Mouse (Mus musculus) kidney, postnatal 0 days (tissue): ENCODE measurements around the gene Spata9. TPM values are rescaled to one million over a fixed set of nuclear protein-coding genes. Genes with fewer than 3 reads are reported as not detected.

Experiments used
- ATAC-seq: fragments of 200-750 bp; cut with Nextera tagmentation; replicated peaks from 2 replicates; pipeline ENCODE4 v1.8.0; 2017; ENCODE audit warnings: low read depth, moderate number of reproducible peaks, moderate TSS enrichment, moderate library complexity; ENCODE audit not compliant: low FRiP score
- DNase-seq: peaks from one replicate; pipeline ENCODE4 v3.0.0-alpha.2; 2016; ENCODE audit warnings: low spot score
- H3K27ac ChIP-seq: fragments of 300-500 bp; sonication (generic); 2 replicates; pipeline ENCODE4 v1.5.1; 2014; ENCODE audit warnings: mild to moderate bottlenecking
- H3K27me3 ChIP-seq: fragments of 300-500 bp; sonication (generic); 2 replicates; pipeline ENCODE4 v1.6.1; 2014; ENCODE audit warnings: low read length, mixed read lengths; ENCODE audit not compliant: insufficient read depth
- H3K36me3 ChIP-seq: fragments of 300-500 bp; sonication (generic); 2 replicates; pipeline ENCODE4 v1.6.1; 2014; ENCODE audit warnings: low read length, mixed read lengths; ENCODE audit not compliant: insufficient read depth
- H3K4me1 ChIP-seq: fragments of 300-500 bp; sonication (generic); replicated peaks from 2 replicates; pipeline ENCODE4 v1.6.1; 2014; ENCODE audit warnings: antibody characterized with exemption, low read length, mixed read lengths; ENCODE audit not compliant: insufficient read depth
- H3K4me2 ChIP-seq: fragments of 300-500 bp; sonication (generic); 2 replicates; pipeline ENCODE4 v1.6.1; 2014; ENCODE audit warnings: mild to moderate bottlenecking, low read length, moderate library complexity, mixed read lengths
- H3K4me3 ChIP-seq: fragments of 300-500 bp; sonication (generic); replicated peaks from 2 replicates; pipeline ENCODE4 v1.5.1; 2014; ENCODE audit warnings: low read depth, low read length
- H3K9ac ChIP-seq: fragments of 300-500 bp; sonication (generic); 2 replicates; pipeline ENCODE4 v1.6.1; 2014; ENCODE audit warnings: low read depth, low read length
- H3K9me3 ChIP-seq: fragments of 300-500 bp; sonication (generic); replicated peaks from 2 replicates; pipeline ENCODE4 v1.6.1; 2016; ENCODE audit warnings: low read length, inconsistent platforms, mixed read lengths
- CTCF ChIP-seq: IDR thresholded peaks from 2 replicates; pipeline ENCODE4 v1.5.1; 2016; ENCODE audit warnings: antibody characterized with exemption, low read depth, mild to moderate bottlenecking, moderate library complexity
- WGBS: fragments of 180-500 bp; shearing (Covaris S2); extraction: QIAGEN DNeasy Blood & Tissue Kit; methylation state at CpG from one replicate; pipeline ENCODE4 v1.1.7; 2014; 5-methylcytosine and 5-hydroxymethylcytosine counted together
- polyA plus RNA-seq: library from polyadenylated mRNA; unstranded; fragments of >200 nt; fragmentation: Nextera tagmentation; extraction: Ambion mirVana; gene quantifications from 2 replicates; pipeline ENCODE4 v1.2.1, GENCODE M21; 2015

Gene Spata9
- polyA plus RNA-seq, 1 experiment from 2014 or later = 0.92 TPM

DNA sequence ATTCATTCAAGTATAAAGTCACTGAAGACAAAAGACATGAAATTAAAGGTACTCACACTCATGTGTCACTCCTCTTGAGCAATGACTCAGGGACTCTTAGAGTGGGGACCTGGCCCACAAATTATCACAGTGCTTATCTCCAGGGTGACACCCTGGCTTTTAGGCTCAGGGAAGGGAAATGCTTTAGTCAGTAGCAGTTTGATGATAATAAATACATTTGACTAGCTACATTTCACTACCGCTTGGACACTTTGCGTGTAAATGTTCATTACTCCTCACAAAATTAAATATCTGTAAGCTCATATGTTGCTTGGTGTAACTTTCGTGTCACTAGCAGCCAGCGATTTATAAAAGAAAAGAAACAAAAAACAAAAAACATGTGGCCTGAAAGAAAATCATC is 50.5 kb downstream of the Spata9 start:
- Histone ChIP-seq H3K27me3 (no peaks in the 10 kb centered on the region), H3K4me2 (peak overlapping the region; percentile 82), H3K27ac (peak overlapping the region; percentile 97), H3K9ac (peak overlapping the region; percentile 93), H3K36me3 (no peaks in the 10 kb centered on the region), H3K9me3 (no peaks in the 10 kb centered on the region), H3K4me3 (peak overlapping the region; percentile 72), H3K4me1 (0 out of 2 replicates have a peak, but pooled peaks cover 3% of the 10 kb centered on the region)
- WGBS = 55% methylated on average over 4 of the region's 4 CpGs
- no peak for TF ChIP-seq CTCF
- DNase-seq = no peak
- no peak for ATAC-seq

DNA sequence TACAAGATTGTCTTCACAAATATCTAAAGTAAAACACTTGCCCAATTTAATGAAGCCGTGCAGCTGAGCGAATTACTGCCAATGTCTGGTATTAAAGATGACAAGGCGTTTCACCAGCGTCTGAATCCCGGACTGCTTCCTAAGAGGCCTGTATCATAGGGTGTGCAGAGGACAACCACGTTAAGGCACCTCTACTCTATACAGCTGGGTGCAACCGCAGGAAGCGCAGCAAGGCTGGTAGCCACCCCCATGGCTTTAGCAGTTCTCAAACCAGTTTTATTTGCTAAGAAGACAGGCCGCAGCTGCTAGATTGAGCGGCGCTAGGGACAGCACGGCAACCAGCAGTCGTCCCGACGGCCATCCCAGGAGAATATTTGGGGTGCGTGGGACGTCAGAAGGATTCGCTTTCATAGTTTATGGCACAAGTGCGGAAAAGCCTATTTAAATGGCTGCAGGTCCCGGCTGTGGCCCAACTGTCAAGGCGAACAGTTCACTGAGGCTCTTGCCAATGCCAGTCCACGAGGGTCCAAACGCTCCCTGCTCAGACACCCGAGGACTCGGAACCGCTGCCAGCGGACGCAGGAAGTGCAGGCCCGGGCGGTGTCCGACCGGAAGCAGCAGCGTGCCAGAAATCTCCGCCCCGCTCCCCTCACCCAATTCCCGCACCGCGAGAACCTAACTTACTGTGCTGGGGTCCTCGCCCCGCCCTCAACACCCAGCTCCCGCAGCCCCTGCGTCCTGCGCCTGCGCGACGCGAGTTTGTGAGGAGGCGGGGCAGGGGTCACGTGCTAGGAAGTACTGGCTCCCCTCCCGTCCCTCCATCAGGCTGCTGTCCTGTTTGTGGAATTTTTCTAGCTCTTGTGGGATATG is 51.3 kb downstream of the Spata9 start, which contains the start of gene Rfesd:
Rfesd (minus strand) TSS at position 746 of the 870 bp plus-strand sequence.
- no peak for TF ChIP-seq CTCF
- WGBS = 2% methylated on average over 48 of the region's 50 CpGs

DNA sequence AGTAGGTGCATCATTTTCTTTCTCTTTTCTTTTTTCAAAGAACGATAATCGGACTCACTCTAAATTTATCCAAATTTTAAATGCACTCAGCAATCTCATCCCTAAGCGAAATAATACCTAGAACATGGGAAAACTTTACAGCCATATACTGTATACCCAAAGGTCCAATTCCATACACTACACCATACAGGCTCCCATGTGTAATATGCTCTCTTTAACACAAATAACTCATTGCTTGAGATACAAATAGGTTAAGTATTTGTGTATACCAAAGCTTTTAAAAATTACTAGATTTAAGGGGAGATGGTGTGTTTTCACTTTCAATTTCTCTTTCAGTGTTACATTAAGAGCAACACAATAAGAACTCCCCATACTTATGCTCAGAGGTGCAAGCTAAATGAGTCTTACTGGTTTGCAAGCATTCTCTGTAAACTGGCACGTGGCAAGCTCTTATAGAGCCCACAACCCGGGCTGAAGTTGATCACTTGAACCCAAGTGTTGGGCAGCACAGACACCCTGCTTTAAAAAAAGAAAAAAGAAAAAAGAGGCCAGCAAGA is 52.0 kb downstream of the Spata9 start:
- WGBS = 46% methylated on average over 5 of the region's 5 CpGs
- no peak for TF ChIP-seq CTCF
- no peak overlapping the region for H3K9ac ChIP-seq
- H3K27ac ChIP-seq = 0 out of 2 replicates have a peak overlapping the region, but pooled peaks have one; percentile 21
- no peak for DNase-seq
- peak overlapping the region; percentile 72 for H3K4me3 ChIP-seq
- H3K36me3 ChIP-seq = no peaks in the 10 kb centered on the region
- peak overlapping the region; percentile 82 for H3K4me2 ChIP-seq
- ATAC-seq = peak; percentile 57
- 0 out of 2 replicates have a peak, but pooled peaks cover 3% of the 10 kb centered on the region for H3K4me1 ChIP-seq
- H3K9me3 ChIP-seq = no peaks in the 10 kb centered on the region
- H3K27me3 ChIP-seq = no peaks in the 10 kb centered on the region

More for the DNA sequence above, 51.3 kb downstream of the Spata9 start, which contains the start of gene Rfesd:
- H3K27me3 ChIP-seq = no peaks in the 10 kb centered on the region
- H3K4me2 ChIP-seq = peak within 1 kb of the TSS; percentile 82
- no peaks in the 10 kb centered on the region for H3K36me3 ChIP-seq
- no peaks in the 10 kb centered on the region for H3K9me3 ChIP-seq
- 0 out of 2 replicates have a peak, but pooled peaks cover 3% of the 10 kb centered on the region for H3K4me1 ChIP-seq
- peak; percentile 100 for ATAC-seq
- peak within 1 kb of the TSS; percentile 93 for H3K9ac ChIP-seq
- H3K4me3 ChIP-seq = peak within 1 kb of the TSS; percentile 72
- peak within 1 kb of the TSS; percentile 97 for H3K27ac ChIP-seq
- DNase-seq = peak; percentile 99

DNA sequence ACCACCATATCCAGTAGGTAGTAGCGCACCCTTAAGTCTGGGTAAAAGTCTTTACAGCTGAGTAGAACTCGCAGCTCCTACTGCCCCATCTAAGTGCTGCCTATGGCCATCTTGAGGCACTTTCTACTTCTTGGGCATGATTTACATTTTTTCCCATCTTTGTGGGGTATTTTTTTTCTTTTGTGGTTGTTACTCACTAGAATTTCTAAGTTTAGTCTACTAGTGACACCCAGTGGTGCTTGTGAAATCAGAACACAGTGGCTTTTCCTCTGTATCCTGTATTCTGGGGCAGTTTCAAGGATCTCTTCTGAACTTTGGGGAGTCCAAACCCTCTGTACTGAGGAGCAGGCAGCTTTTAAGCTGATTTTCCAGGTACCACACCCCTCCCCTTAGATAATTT is 54.8 kb downstream of the Spata9 start:
- 81% methylated on average over 2 of the region's 2 CpGs for WGBS
- Histone ChIP-seq H3K9ac (no peak overlapping the region), H3K4me3 (no peak overlapping the region), H3K4me1 (0 out of 2 replicates have a peak, but pooled peaks cover 3% of the 10 kb centered on the region), H3K36me3 (no peaks in the 10 kb centered on the region), H3K9me3 (no peaks in the 10 kb centered on the region), H3K27me3 (no peaks in the 10 kb centered on the region), H3K27ac (no peak overlapping the region), H3K4me2 (no peak overlapping the region)
- ATAC-seq (no peak), DNase-seq (peak; percentile 58)
- TF ChIP-seq CTCF = peak; percentile 55; the same call in 1 of the 2 replicates

DNA sequence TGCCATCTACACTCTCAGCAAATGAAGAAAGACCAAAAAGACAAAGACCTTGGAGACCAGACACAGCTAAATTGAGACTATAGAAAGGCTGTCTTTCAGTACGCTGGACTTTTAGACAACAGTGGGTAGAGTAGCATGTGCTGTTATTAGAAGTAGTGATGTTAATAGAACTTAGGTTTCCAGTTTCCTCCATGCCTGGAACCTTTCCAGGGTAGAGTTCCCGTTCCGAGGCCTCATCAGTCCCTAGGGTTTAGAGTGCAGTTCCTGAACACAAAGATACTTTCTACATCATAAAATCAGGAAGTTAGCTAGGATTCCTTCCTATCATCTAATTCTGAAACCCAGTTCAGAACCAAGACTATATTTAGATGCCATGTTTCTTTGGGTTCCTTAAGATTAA is 57.6 kb downstream of the Spata9 start:
- Histone ChIP-seq H3K36me3 (no peaks in the 10 kb centered on the region), H3K4me1 (no peaks in the 10 kb centered on the region), H3K9me3 (no peaks in the 10 kb centered on the region), H3K27ac (no peak overlapping the region), H3K9ac (no peak overlapping the region), H3K4me2 (no peak overlapping the region), H3K27me3 (no peaks in the 10 kb centered on the region), H3K4me3 (no peak overlapping the region)
- WGBS = 54% methylated on average over 3 of the region's 3 CpGs
- TF ChIP-seq CTCF = no peak
- ATAC-seq = no peak
- no peak for DNase-seq

DNA sequence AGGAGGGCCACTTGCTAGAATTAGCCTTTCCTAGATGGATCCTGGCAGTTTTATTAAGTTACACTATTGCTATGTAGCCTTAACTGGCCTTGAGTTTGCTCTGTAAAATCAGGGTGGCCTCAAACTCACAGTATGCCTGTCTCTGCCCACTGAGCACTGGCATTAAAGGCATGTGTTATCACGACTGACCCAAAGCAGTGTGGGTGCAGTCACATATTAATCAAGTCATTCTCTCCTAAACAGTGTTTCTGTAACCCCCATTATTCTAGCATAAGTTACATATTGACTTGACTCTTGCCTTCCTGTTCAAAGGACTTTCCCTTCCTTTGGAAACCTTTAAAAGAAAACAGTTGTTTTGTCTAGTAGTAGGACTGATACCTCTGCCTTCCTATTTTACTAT is 75.5 kb downstream of the Spata9 start:
- Histone ChIP-seq H3K4me2 (no peak overlapping the region), H3K4me1 (no peaks in the 10 kb centered on the region), H3K9ac (no peak overlapping the region), H3K27me3 (no peaks in the 10 kb centered on the region), H3K9me3 (no peaks in the 10 kb centered on the region), H3K36me3 (no peaks in the 10 kb centered on the region), H3K4me3 (no peak overlapping the region), H3K27ac (no peak overlapping the region)
- ATAC-seq = no peak
- no peak for DNase-seq
- no peak for TF ChIP-seq CTCF
- WGBS = 51% methylated on average over 1 of the region's 1 CpGs
